Mouse (Mus musculus) small intestine, adult 2 months (tissue): ENCODE measurements at regions not wholly inside any gene's neighbourhood (a gene's known extent, or its start where the extent isn't known, plus 50 kb on each side); places are given as distances from the start of the nearest gene placed in this dataset.

ENCODE experiments used
- CTCF ChIP-seq: fragments of 200-500 bp; IDR thresholded peaks from 2 replicates; pipeline ENCODE4 v1.5.1; 2012; ENCODE audit warnings: low read depth, mild to moderate bottlenecking, control low read depth, inconsistent platforms, low read length, moderate library complexity, mixed read lengths; ENCODE audit not compliant: insufficient replicate concordance, insufficient read length; ENCODE audit errors: extremely low read depth
- POLR2A ChIP-seq: fragments of 200-500 bp; IDR thresholded peaks from 2 replicates; pipeline ENCODE4 v1.6.1; 2012; ENCODE audit warnings: low read depth, mild to moderate bottlenecking, control low read depth, inconsistent platforms, low read length, moderate library complexity

DNA sequence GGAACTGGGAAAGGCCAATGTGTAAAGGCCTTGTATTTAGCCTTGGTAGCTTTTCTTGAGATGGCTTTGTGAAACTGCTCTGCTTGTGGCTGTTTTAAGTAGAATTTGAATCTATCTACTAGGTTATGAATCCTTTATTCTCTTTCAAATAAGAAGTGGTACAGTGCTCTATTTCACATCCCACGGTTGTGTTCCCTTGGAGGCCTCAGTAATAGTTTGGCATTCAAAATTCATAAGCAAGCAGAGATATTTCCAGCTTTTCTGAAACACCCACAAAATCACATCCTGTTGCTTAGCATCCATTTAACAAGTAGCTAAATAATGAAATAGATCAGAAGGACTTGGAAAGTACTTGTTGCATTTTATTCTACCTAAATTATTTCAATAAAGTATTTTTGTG, 298.8 kb upstream of the Dab2 start:
- TF ChIP-seq POLR2A = no peak
- no peak for TF ChIP-seq CTCF
